Mouse (Mus musculus) T-helper 1 cell (primary cell): ENCODE results near the gene Furin.

Experiments used
- in situ Hi-C: fragments of 300-600 bp; cut with MboI, MseI; formaldehyde crosslinking; loops from one replicate; pipeline ENCODE4 v1.15.1; 2025; ENCODE audit warnings: high pct_unique_total_duplicates

Gene Furin

GRCm38 (mm10) chr7:80427730-80428129, 22.5 kb upstream of the Furin start:
- in situ Hi-C loops, result no loop called here

- in situ Hi-C loops, result no loop called here
These were observed 21.1 kb upstream of the Furin start for GRCm38 (mm10) chr7:80426363-80426762.

GRCm38 (mm10) chr7:80424722-80425121, 19.5 kb upstream of the Furin start:
- in situ Hi-C loops, result no loop called here

GRCm38 (mm10) chr7:80422759-80423480, 17.7 kb upstream of the Furin start:
- in situ Hi-C loops, result no loop called here

- in situ Hi-C loops, result no loop called here
These were observed 16.3 kb upstream of the Furin start for GRCm38 (mm10) chr7:80421576-80421975.

GRCm38 (mm10) chr7:80420586-80420985, 15.3 kb upstream of the Furin start:
- in situ Hi-C loops, result no loop called here

- in situ Hi-C loops, result loop anchor here (10.0 kb wide), 1 partner anchor 1524 kb away; the partner anchor contains the start of gene Aen
These were observed 14.0 kb upstream of the Furin start for GRCm38 (mm10) chr7:80419278-80419677.

- in situ Hi-C loops, result loop anchor here (10.0 kb wide), 1 partner anchor 1523 kb away; the partner anchor contains the start of gene Aen
These were observed 12.8 kb upstream of the Furin start for GRCm38 (mm10) chr7:80418036-80418435.

- in situ Hi-C loops, result loop anchor here (10.0 kb wide), 1 partner anchor 1523 kb away; the partner anchor contains the start of gene Aen
These were observed 12.4 kb upstream of the Furin start for GRCm38 (mm10) chr7:80417601-80418000.

GRCm38 (mm10) chr7:80416969-80417368, 11.7 kb upstream of the Furin start:
- in situ Hi-C loops, result loop anchor here (10.0 kb wide), 1 partner anchor 1522 kb away; the partner anchor contains the start of gene Aen

GRCm38 (mm10) chr7:80414303-80414855, 9.1 kb upstream of the Furin start:
- in situ Hi-C loops, result loop anchor here (10.0 kb wide), 1 partner anchor 1520 kb away; the partner anchor contains the start of gene Aen

GRCm38 (mm10) chr7:80413512-80414302, 8.5 kb upstream of the Furin start:
- in situ Hi-C loops, result loop anchor here (10.0 kb wide), 1 partner anchor 1519 kb away; the partner anchor contains the start of gene Aen

- in situ Hi-C loops, result loop anchor here (10.0 kb wide), 1 partner anchor 1518 kb away; the partner anchor contains the start of gene Aen
These were observed 7.5 kb upstream of the Furin start for GRCm38 (mm10) chr7:80412781-80413180.

GRCm38 (mm10) chr7:80412279-80412678, 7.0 kb upstream of the Furin start:
- in situ Hi-C loops, result loop anchor here (10.0 kb wide), 1 partner anchor 1517 kb away; the partner anchor contains the start of gene Aen

- in situ Hi-C loops, result loop anchor here (10.0 kb wide), 1 partner anchor 1516 kb away; the partner anchor contains the start of gene Aen
These were observed 5.1 kb upstream of the Furin start for GRCm38 (mm10) chr7:80410380-80410779.

GRCm38 (mm10) chr7:80407712-80408111, 2.5 kb upstream of the Furin start:
- in situ Hi-C loops, result no loop called here

GRCm38 (mm10) chr7:80406186-80406585, 950 bp upstream of the Furin start:
- in situ Hi-C loops, result no loop called here

- in situ Hi-C loops, result no loop called here
These were observed 938 bp downstream of the Furin start for GRCm38 (mm10) chr7:80404101-80404894.

- in situ Hi-C loops, result no loop called here
These were observed 1.7 kb downstream of the Furin start for GRCm38 (mm10) chr7:80403551-80403950.

- in situ Hi-C loops, result no loop called here
These were observed 2.5 kb downstream of the Furin start for GRCm38 (mm10) chr7:80402651-80403321.
